17 mouse cellular contexts compared by ENCODE assay signal in genomic region chr19:59071979-59072378, GRCm38 (mm10). TPM values are rescaled to one million over a fixed set of nuclear protein-coding genes. Genes with fewer than 3 reads are reported as not detected.
DNase-seq lines count a peak whose midpoint lies in the region; ATAC-seq lines count a peak whose summit lies in the region.
"Had no signal": no experiment of that assay in that cellular context is flagged by ENCODE, and none has a peak within 500 bp of the region (broad histone marks: within the 10 kb centered on the region; RNA-seq: fewer than 3 reads in every experiment).

No protein-coding gene starts in this region.

- no peaks in the 10 kb centered on the region for H3K9me3 ChIP-seq in forebrain, embryonic 16.5 days (ENCODE audit: control insufficient read depth, low read length)
- H3K9me3 ChIP-seq in forebrain, embryonic 12.5 days = no peaks in the 10 kb centered on the region
- no peaks in the 10 kb centered on the region for H3K9me3 ChIP-seq in midbrain, embryonic 11.5 days (ENCODE audit: control insufficient read depth, low read length)
- no peaks in the 10 kb centered on the region for H3K9me3 ChIP-seq in midbrain, embryonic 15.5 days
- H3K9me3 ChIP-seq: embryonic facial prominence, embryonic 10.5 days; heart, embryonic 13.5 days; hindbrain, embryonic 15.5 days had no signal

- H3K27ac ChIP-seq in forebrain, embryonic 16.5 days (ENCODE audit: low read length) = peak overlapping the region; percentile 23; the same call in 1 of the 2 replicates
- H3K27ac ChIP-seq in forebrain, embryonic 12.5 days = no peak overlapping the region
- no peak overlapping the region for H3K27ac ChIP-seq in midbrain, embryonic 11.5 days (ENCODE audit: low read depth, low read length)
- no peak overlapping the region for H3K27ac ChIP-seq in midbrain, embryonic 15.5 days
- H3K27ac ChIP-seq: embryonic facial prominence, embryonic 10.5 days; heart, embryonic 13.5 days; hindbrain, embryonic 15.5 days had no signal

- H3K36me3 ChIP-seq in forebrain, embryonic 16.5 days (ENCODE audit: control insufficient read depth, insufficient read depth) = no peaks in the 10 kb centered on the region
- H3K36me3 ChIP-seq in forebrain, embryonic 12.5 days (replicated peaks) = no peaks in the 10 kb centered on the region
- no peaks in the 10 kb centered on the region for H3K36me3 ChIP-seq in midbrain, embryonic 11.5 days (ENCODE audit: control insufficient read depth, insufficient read depth, low read length)
- H3K36me3 ChIP-seq in midbrain, embryonic 15.5 days (replicated peaks) = no peaks in the 10 kb centered on the region
- H3K36me3 ChIP-seq: embryonic facial prominence, embryonic 10.5 days; heart, embryonic 13.5 days; hindbrain, embryonic 15.5 days had no signal

- H3K9ac ChIP-seq in forebrain, embryonic 16.5 days (replicated peaks; ENCODE audit: low read depth, low read length) = no peak overlapping the region
- H3K9ac ChIP-seq in forebrain, embryonic 12.5 days = no peak overlapping the region
- no peak overlapping the region for H3K9ac ChIP-seq in midbrain, embryonic 11.5 days (ENCODE audit: low read length)
- H3K9ac ChIP-seq in midbrain, embryonic 15.5 days = no peak overlapping the region
- H3K9ac ChIP-seq: heart, embryonic 13.5 days; hindbrain, embryonic 15.5 days had no signal

- peaks cover 5% of the 10 kb centered on the region; the same call in 1 of the 2 replicates for H3K27me3 ChIP-seq in forebrain, embryonic 16.5 days (replicated peaks; ENCODE audit: control insufficient read depth, insufficient read depth, low read length)
- peaks cover 48% of the 10 kb centered on the region for H3K27me3 ChIP-seq in forebrain, embryonic 12.5 days
- H3K27me3 ChIP-seq in midbrain, embryonic 11.5 days (ENCODE audit: control insufficient read depth, insufficient read depth, low read length) = peaks cover 27% of the 10 kb centered on the region
- H3K27me3 ChIP-seq in midbrain, embryonic 15.5 days (replicated peaks) = peaks cover 10% of the 10 kb centered on the region
- H3K27me3 ChIP-seq: CH12.LX had no signal

- peak; percentile 33 for DNase-seq in midbrain, embryonic 11.5 days (ENCODE audit: low spot score, missing footprints)
- no peak for DNase-seq in left cerebral cortex, postnatal 25 days (ENCODE audit: low spot score in 2 of 2)
- no peak for DNase-seq in urinary bladder, adult 2 months (ENCODE audit: low spot score)
- DNase-seq: cerebellum, adult 2 months; cerebellum, postnatal 10 days; gastrocnemius, postnatal 10 days; heart, postnatal 36 days had no signal

- H3K4me2 ChIP-seq in forebrain, embryonic 16.5 days (ENCODE audit: low read length) = peak overlapping the region; percentile 16
- no peak overlapping the region for H3K4me2 ChIP-seq in forebrain, embryonic 12.5 days
- no peak overlapping the region for H3K4me2 ChIP-seq in midbrain, embryonic 11.5 days
- no peak overlapping the region for H3K4me2 ChIP-seq in midbrain, embryonic 15.5 days
- H3K4me2 ChIP-seq: heart, embryonic 13.5 days; hindbrain, embryonic 15.5 days had no signal

- 88% methylated on average over 2 of the region's 2 CpGs for WGBS in forebrain, embryonic 16.5 days
- 97% methylated on average over 2 of the region's 2 CpGs for WGBS in forebrain, embryonic 12.5 days
- 89% methylated on average over 2 of the region's 2 CpGs for WGBS in midbrain, embryonic 11.5 days
- WGBS in midbrain, embryonic 15.5 days = 85% methylated on average over 2 of the region's 2 CpGs

- intact Hi-C loops in left cerebral cortex, postnatal 25 days (cut with DNase I) = loop anchor here (10.0 kb wide), 2 partner anchors 93 to 123 kb away; no protein-coding TSS in a partner anchor

- no peak overlapping the region for H3K4me3 ChIP-seq in forebrain, embryonic 16.5 days (replicated peaks; ENCODE audit: low read length)
- no peak overlapping the region for H3K4me3 ChIP-seq in forebrain, embryonic 12.5 days (replicated peaks)
- no peak overlapping the region for H3K4me3 ChIP-seq in midbrain, embryonic 11.5 days (ENCODE audit: low read depth, low read length)
- no peak overlapping the region for H3K4me3 ChIP-seq in midbrain, embryonic 15.5 days
- H3K4me3 ChIP-seq: embryonic facial prominence, embryonic 10.5 days; heart, embryonic 13.5 days; hindbrain, embryonic 15.5 days had no signal

- ATAC-seq in forebrain, embryonic 16.5 days = no peak
- ATAC-seq in forebrain, embryonic 12.5 days (ENCODE audit: low FRiP score) = no peak
- no peak for ATAC-seq in midbrain, embryonic 11.5 days (ENCODE audit: low FRiP score)
- no peak for ATAC-seq in midbrain, embryonic 15.5 days (replicated peaks)
- peak; percentile 36 for ATAC-seq in megakaryocyte, adult 5-6 weeks (ENCODE audit: poor library complexity, severe bottlenecking)
- ATAC-seq: activated CD4-positive, CD25-positive, alpha-beta regulatory T cell, adult 4 months; Patski had no signal

- H3K4me1 ChIP-seq in forebrain, embryonic 16.5 days (replicated peaks; ENCODE audit: control insufficient read depth, insufficient read depth, low read length) = peaks cover 28% of the 10 kb centered on the region
- peaks cover 11% of the 10 kb centered on the region for H3K4me1 ChIP-seq in forebrain, embryonic 12.5 days
- H3K4me1 ChIP-seq in midbrain, embryonic 11.5 days (ENCODE audit: control insufficient read depth, insufficient read depth, low read length) = peaks cover 4% of the 10 kb centered on the region; the same call in 1 of the 2 replicates
- peaks cover 8% of the 10 kb centered on the region for H3K4me1 ChIP-seq in midbrain, embryonic 15.5 days

RNA-seq across cellular contexts. Expression of gene Shtn1, which starts 3.9 kb away (rescaled TPM):
- polyA plus RNA-seq in forebrain, embryonic 16.5 days (2015; fragmentation: Nextera tagmentation; extraction: Ambion mirVana) = 78.5 and 86.5 TPM in 2 replicates
- polyA plus RNA-seq in forebrain, embryonic 12.5 days (2016; fragmentation: Nextera tagmentation; extraction: Ambion mirVana) = 11.2 and 14.2 TPM in 2 replicates
- 1.4 and 2.7 TPM in 2 replicates for polyA plus RNA-seq in midbrain, embryonic 11.5 days (2014; fragmentation: Nextera tagmentation; extraction: Ambion mirVana)
- polyA plus RNA-seq in midbrain, embryonic 15.5 days (2015; fragmentation: Nextera tagmentation; extraction: Ambion mirVana) = 38.3 and 45.0 TPM in 2 replicates
- total RNA-seq in megakaryocyte, adult 5-6 weeks (2015) = 5.9 and 6.4 TPM in 2 replicates
- total RNA-seq in megakaryocyte, adult 5-6 weeks (2017) = 6.9 and 8.1 TPM in 2 replicates
- total RNA-seq in left cerebral cortex, postnatal 25 days (2021) = 10 to 100 TPM; 18.7 to 19.3 TPM
- polyA plus RNA-seq in urinary bladder, adult 2 months (2012; rRNA removed) = 11.5 and 11.6 TPM in 2 replicates
